In genomic region chr13:108157156-108157555, GRCm38 (mm10) we compare ENCODE assay signal across 17 mouse cellular contexts. TPM values are rescaled to one million over a fixed set of nuclear protein-coding genes. Genes with fewer than 3 reads are reported as not detected.
A peak's percentile ranks its signal among the peaks of the same experiment; 100 is the strongest.
DNase-seq lines count a peak whose midpoint lies in the region; ATAC-seq and TF ChIP-seq lines count a peak whose summit lies in the region.
"Had no signal": no experiment of that assay in that cellular context is flagged by ENCODE, and none has a peak within 500 bp of the region (broad histone marks: within the 10 kb centered on the region; RNA-seq: fewer than 3 reads in every experiment).

No protein-coding gene starts in this region.

- H3K9me3 ChIP-seq in heart, embryonic 13.5 days: no peaks in the 10 kb centered on the region
- no peaks in the 10 kb centered on the region for H3K9me3 ChIP-seq in lung, embryonic 14.5 days (ENCODE audit: low read depth, low read length)
- H3K9me3 ChIP-seq in embryonic facial prominence, embryonic 12.5 days: no peaks in the 10 kb centered on the region
- H3K9me3 ChIP-seq in liver, embryonic 15.5 days (replicated peaks): no peaks in the 10 kb centered on the region
- H3K9me3 ChIP-seq: megakaryocyte, embryonic 14.5 days; neural tube, embryonic 13.5 days had no signal

- no peaks in the 10 kb centered on the region for H3K27me3 ChIP-seq in heart, embryonic 13.5 days (replicated peaks)
- no peaks in the 10 kb centered on the region for H3K27me3 ChIP-seq in lung, embryonic 14.5 days (ENCODE audit: insufficient read depth, low read length)
- no peaks in the 10 kb centered on the region for H3K27me3 ChIP-seq in embryonic facial prominence, embryonic 12.5 days
- no peaks in the 10 kb centered on the region for H3K27me3 ChIP-seq in liver, embryonic 15.5 days
- H3K27me3 ChIP-seq: megakaryocyte, embryonic 14.5 days; neural tube, embryonic 13.5 days had no signal

- peak overlapping the region; percentile 95; the same call in 1 of the 2 replicates for H3K4me2 ChIP-seq in heart, embryonic 13.5 days
- peak overlapping the region; percentile 69 for H3K4me2 ChIP-seq in lung, embryonic 14.5 days
- peak overlapping the region; percentile 72; the same call in 1 of the 2 replicates for H3K4me2 ChIP-seq in embryonic facial prominence, embryonic 12.5 days (replicated peaks)
- H3K4me2 ChIP-seq in liver, embryonic 15.5 days: peak overlapping the region; percentile 91; the same call in 1 of the 2 replicates

- intact Hi-C loops in heart, postnatal 10 days (cut with DNase I): loop anchor here (10.0 kb wide), 1 partner anchor 412 kb away; no protein-coding TSS in a partner anchor

- 68% methylated on average over 2 of the region's 2 CpGs for WGBS in heart, embryonic 13.5 days
- WGBS in lung, embryonic 14.5 days: 76% methylated on average over 2 of the region's 2 CpGs
- whole genome bisulfite sequencing in lung, adult 2 months: 77% methylated on average over 2 of the region's 2 CpGs
- 80% methylated on average over 2 of the region's 2 CpGs for WGBS in embryonic facial prominence, embryonic 12.5 days
- 60% methylated on average over 2 of the region's 2 CpGs for WGBS in liver, embryonic 15.5 days (ENCODE audit: insufficient replicate concordance)

- peaks cover 20% of the 10 kb centered on the region for H3K4me1 ChIP-seq in heart, embryonic 13.5 days
- H3K4me1 ChIP-seq in lung, embryonic 14.5 days (ENCODE audit: insufficient read depth): peaks cover 4% of the 10 kb centered on the region; the same call in 1 of the 2 replicates
- peaks cover 4% of the 10 kb centered on the region; the same call in 1 of the 2 replicates for H3K4me1 ChIP-seq in lung, adult 2 months (ENCODE audit: control insufficient read depth, insufficient read depth, low read length)
- peaks cover 9% of the 10 kb centered on the region for H3K4me1 ChIP-seq in embryonic facial prominence, embryonic 12.5 days
- H3K4me1 ChIP-seq in liver, embryonic 15.5 days (replicated peaks): peaks cover 34% of the 10 kb centered on the region

- no peak overlapping the region for H3K27ac ChIP-seq in heart, embryonic 13.5 days (replicated peaks)
- H3K27ac ChIP-seq in lung, embryonic 14.5 days (ENCODE audit: low read depth): no peak overlapping the region
- no peak overlapping the region for H3K27ac ChIP-seq in embryonic facial prominence, embryonic 12.5 days
- no peak overlapping the region for H3K27ac ChIP-seq in liver, embryonic 15.5 days (replicated peaks)
- H3K27ac ChIP-seq: neural tube, embryonic 13.5 days had no signal

- H3K36me3 ChIP-seq in heart, embryonic 13.5 days: peaks cover 8% of the 10 kb centered on the region
- H3K36me3 ChIP-seq in lung, embryonic 14.5 days (ENCODE audit: insufficient read depth): peaks cover 3% of the 10 kb centered on the region; the same call in 1 of the 2 replicates
- H3K36me3 ChIP-seq in embryonic facial prominence, embryonic 12.5 days: peaks cover 3% of the 10 kb centered on the region; the same call in 1 of the 2 replicates
- no peaks in the 10 kb centered on the region for H3K36me3 ChIP-seq in liver, embryonic 15.5 days (replicated peaks)

- no peak for DNase-seq in heart, postnatal 10 days
- no peak for DNase-seq in lung, embryonic 14.5 days
- no peak for DNase-seq in lung, adult 2 months
- DNase-seq in gastrocnemius, adult 18-20 months (ENCODE audit: low spot score): no peak
- DNase-seq in c-Kit-positive CD71-positive TER-119-positive erythroid progenitor cells, embryonic 14.5 days (ENCODE audit: low spot score): no peak
- DNase-seq: B cell, adult 2 months; cerebellum, adult 18-20 months; gastrocnemius, postnatal 14 days; kidney, adult 8-10 months; lung, adult 18-20 months; right cerebral cortex, adult 18-20 months; thymus, adult 18-20 months had no signal

- no peak overlapping the region for H3K9ac ChIP-seq in heart, embryonic 13.5 days
- no peak overlapping the region for H3K9ac ChIP-seq in lung, embryonic 14.5 days
- H3K9ac ChIP-seq in embryonic facial prominence, embryonic 12.5 days: no peak overlapping the region
- no peak overlapping the region for H3K9ac ChIP-seq in liver, embryonic 15.5 days

- no peak for TF ChIP-seq POLR2A in lung, adult 2 months (IDR thresholded peaks at IDR 0.05; ENCODE audit: borderline replicate concordance, extremely low read depth, low read depth, low read length)

- no peak for TF ChIP-seq CTCF in lung, embryonic 14.5 days (IDR thresholded peaks at IDR 0.05; ENCODE audit: low read depth)
- no peak for TF ChIP-seq CTCF in lung, adult 2 months (IDR thresholded peaks at IDR 0.05; ENCODE audit: insufficient read depth, low read length)

- ATAC-seq in heart, embryonic 13.5 days (ENCODE audit: extremely low read depth, insufficient number of reproducible peaks, low FRiP score, low TSS enrichment): no peak
- ATAC-seq in lung, embryonic 14.5 days (ENCODE audit: insufficient read depth): no peak
- ATAC-seq in embryonic facial prominence, embryonic 12.5 days (ENCODE audit: insufficient number of reproducible peaks, insufficient read depth, low FRiP score, low TSS enrichment): no peak
- no peak for ATAC-seq in liver, embryonic 15.5 days (ENCODE audit: insufficient read depth)

- peak overlapping the region; percentile 96; the same call in 1 of the 2 replicates for H3K4me3 ChIP-seq in heart, embryonic 13.5 days
- peak overlapping the region; percentile 78; the same call in 1 of the 2 replicates for H3K4me3 ChIP-seq in lung, embryonic 14.5 days (ENCODE audit: low read depth, low read length)
- H3K4me3 ChIP-seq in lung, adult 2 months (replicated peaks; ENCODE audit: extremely low read depth, low read depth, low read length): no peak overlapping the region
- peak overlapping the region; percentile 88; the same call in 1 of the 2 replicates for H3K4me3 ChIP-seq in embryonic facial prominence, embryonic 12.5 days
- no peak overlapping the region for H3K4me3 ChIP-seq in liver, embryonic 15.5 days (replicated peaks)

RNA-seq across cellular contexts. Expression of gene Ndufaf2, which starts 1.3 kb away (rescaled TPM):
- polyA plus RNA-seq in heart, embryonic 13.5 days (2015; fragmentation: Nextera tagmentation; extraction: Ambion mirVana): 55.4 and 57.9 TPM in 2 replicates
- total RNA-seq in heart, postnatal 10 days (2021): 10 to 100 TPM; 24.2 to 25.1 TPM
- polyA plus RNA-seq in lung, embryonic 14.5 days (2014; fragmentation: Nextera tagmentation; extraction: Ambion mirVana): 79.7 and 80.3 TPM in 2 replicates
- polyA plus RNA-seq in lung, adult 2 months (2012; rRNA removed): 3.6 and 7.1 TPM in 2 replicates
- polyA plus RNA-seq in embryonic facial prominence, embryonic 12.5 days (2016; fragmentation: Nextera tagmentation; extraction: Ambion mirVana): 92.1 and 94.0 TPM in 2 replicates
- polyA plus RNA-seq in liver, embryonic 15.5 days (2015; fragmentation: Nextera tagmentation; extraction: Ambion mirVana): 19.5 and 23.8 TPM in 2 replicates
- 10 to 100 TPM; 20.4 to 24.3 TPM for total RNA-seq in gastrocnemius, adult 18-20 months (2021)

RNA-seq across cellular contexts. Expression of gene Ercc8, which starts 1.4 kb away (rescaled TPM):
- polyA plus RNA-seq in heart, embryonic 13.5 days (2015; fragmentation: Nextera tagmentation; extraction: Ambion mirVana): 10.3 and 14.8 TPM in 2 replicates
- total RNA-seq in heart, postnatal 10 days (2021): 10 to 100 TPM; 12.9 to 15.2 TPM
- 21.3 and 23.7 TPM in 2 replicates for polyA plus RNA-seq in lung, embryonic 14.5 days (2014; fragmentation: Nextera tagmentation; extraction: Ambion mirVana)
- 5.6 and 8.6 TPM in 2 replicates for polyA plus RNA-seq in lung, adult 2 months (2012; rRNA removed)
- 20.8 and 24.2 TPM in 2 replicates for polyA plus RNA-seq in embryonic facial prominence, embryonic 12.5 days (2016; fragmentation: Nextera tagmentation; extraction: Ambion mirVana)
- 6.2 and 7.4 TPM in 2 replicates for polyA plus RNA-seq in liver, embryonic 15.5 days (2015; fragmentation: Nextera tagmentation; extraction: Ambion mirVana)
- 1 to 10 TPM; 4.7 to 5.1 TPM for total RNA-seq in gastrocnemius, adult 18-20 months (2021)

RNA-seq across cellular contexts. Expression of gene Elovl7, which starts 57.0 kb away (rescaled TPM):
- polyA plus RNA-seq in heart, embryonic 13.5 days (2015; fragmentation: Nextera tagmentation; extraction: Ambion mirVana): 2.1 and 2.4 TPM in 2 replicates
- total RNA-seq in heart, postnatal 10 days (2021): under 1 TPM; 0.41 to 0.50 TPM
- 9.7 and 9.9 TPM in 2 replicates for polyA plus RNA-seq in lung, embryonic 14.5 days (2014; fragmentation: Nextera tagmentation; extraction: Ambion mirVana)
- 1.1 and 4.8 TPM in 2 replicates for polyA plus RNA-seq in lung, adult 2 months (2012; rRNA removed)
- polyA plus RNA-seq in embryonic facial prominence, embryonic 12.5 days (2016; fragmentation: Nextera tagmentation; extraction: Ambion mirVana): 1.7 and 2.4 TPM in 2 replicates
- polyA plus RNA-seq in liver, embryonic 15.5 days (2015; fragmentation: Nextera tagmentation; extraction: Ambion mirVana): 2.0 and 2.1 TPM in 2 replicates
- under 1 TPM; 0.27 to 0.33 TPM for total RNA-seq in gastrocnemius, adult 18-20 months (2021)

Comparison
In these comparisons a context has a peak if more than half of its experiments do, and no peak if none do; other contexts are left out.
1. H3K4me3 ChIP-seq: peak in heart, embryonic 13.5 days (single experiment), lung, embryonic 14.5 days (single experiment) and embryonic facial prominence, embryonic 12.5 days (single experiment); none in lung, adult 2 months (single experiment) and liver, embryonic 15.5 days (single experiment).
2. Peak in every context shown above with its lines, with median percentiles within 50 percentile points of each other: H3K4me2 ChIP-seq.